Comparison of ENCODE assay signal across 17 mouse cellular contexts in genomic region chr14:43821869-43822268, GRCm38 (mm10). TPM values are rescaled to one million over a fixed set of nuclear protein-coding genes. Genes with fewer than 3 reads are reported as not detected.
"Had no signal": no experiment of that assay in that cellular context is flagged by ENCODE, and none has a peak within 500 bp of the region (broad histone marks: within the 10 kb centered on the region; RNA-seq: fewer than 3 reads in every experiment).

No protein-coding gene starts in this region.

RNA-seq across cellular contexts. Expression of gene Gm8180, which starts 37.3 kb away (rescaled TPM):
- total RNA-seq: liver, adult 2 months; midbrain, postnatal 0 days had no signal
- polyA plus RNA-seq: liver, adult 2 months; liver, embryonic 16.5 days; lung, embryonic 14.5 days; lung, embryonic 16.5 days; midbrain, embryonic 11.5 days; midbrain, embryonic 13.5 days; midbrain, embryonic 15.5 days; midbrain, postnatal 0 days; myocyte; neural tube, embryonic 11.5 days; neural tube, embryonic 13.5 days; neural tube, embryonic 15.5 days; stomach, embryonic 15.5 days; stomach, postnatal 0 days; thymus, adult 2 months; urinary bladder, adult 2 months had no signal

RNA-seq across cellular contexts. Expression of gene Ear1, which starts 53.4 kb away (rescaled TPM):
- total RNA-seq: liver, adult 2 months; midbrain, postnatal 0 days had no signal
- polyA plus RNA-seq: lung, embryonic 14.5 days; lung, embryonic 16.5 days; midbrain, embryonic 11.5 days; midbrain, embryonic 13.5 days; midbrain, embryonic 15.5 days; midbrain, postnatal 0 days; myocyte; neural tube, embryonic 11.5 days; testis, adult 2 months had no signal
